Mouse (Mus musculus) liver, embryonic 14.5 days (tissue): Measurements from ENCODE around the gene Sltm.

Experiments
- CTCF ChIP-seq: IDR thresholded peaks from 2 replicates; pipeline ENCODE4 v1.5.1; 2016; ENCODE audit warnings: antibody characterized with exemption, low read depth, control low read depth
- EP300 ChIP-seq: IDR thresholded peaks from 2 replicates; pipeline ENCODE4 v1.6.1; 2016; ENCODE audit warnings: antibody characterized with exemption, low read depth

DNA sequence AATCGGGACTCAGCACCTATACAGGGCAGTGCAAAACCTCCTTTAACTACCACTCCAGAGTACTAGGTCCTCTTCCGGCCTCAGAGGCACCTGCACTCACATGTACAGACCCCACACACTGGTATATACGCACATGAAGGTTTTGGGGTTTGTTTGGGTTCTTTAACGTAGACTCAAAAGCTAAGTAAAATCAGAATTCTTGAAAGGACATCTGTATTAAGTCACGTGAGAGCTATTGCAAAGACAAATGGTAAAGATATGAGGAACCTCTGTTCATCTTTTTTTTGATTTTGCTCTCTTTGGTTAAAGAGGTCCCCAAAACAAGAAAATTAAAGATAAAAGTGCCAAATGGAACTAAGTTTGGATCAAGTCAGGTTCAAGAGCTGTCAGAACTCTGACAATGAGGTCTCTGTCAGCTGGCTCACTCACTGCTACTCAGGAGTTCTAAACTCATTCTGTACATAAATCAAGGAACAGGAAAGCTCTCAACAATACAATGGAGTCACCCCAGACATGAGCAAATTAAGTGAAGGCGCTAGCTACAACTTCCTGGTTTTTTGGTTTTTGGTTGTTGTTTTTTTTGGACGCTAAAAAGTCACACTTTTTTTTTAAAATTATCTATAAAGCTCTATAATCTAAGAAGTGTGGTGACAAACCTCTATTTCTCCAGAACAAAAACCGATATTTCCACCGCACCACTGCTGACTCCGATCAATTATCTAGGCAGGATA lies 40.1 kb upstream of the Sltm start:
- TF ChIP-seq CTCF (no peak), EP300 (no peak)
